Mouse (Mus musculus) ovary, postnatal 36 days (tissue): ENCODE results near the gene Vsig10.
A peak's percentile ranks its signal among the peaks of the same experiment; 100 is the strongest.
"Not testable (repeated sequence)": the region's sequence is repeated elsewhere in the genome, so short reads cannot be mapped to it uniquely, and the experiment has no call there.

ENCODE experiments used
- DNase-seq: peaks from one replicate; pipeline ENCODE4 v3.0.0; 2022; ENCODE audit warnings: low spot score, mixed read lengths

Gene Vsig10

DNA sequence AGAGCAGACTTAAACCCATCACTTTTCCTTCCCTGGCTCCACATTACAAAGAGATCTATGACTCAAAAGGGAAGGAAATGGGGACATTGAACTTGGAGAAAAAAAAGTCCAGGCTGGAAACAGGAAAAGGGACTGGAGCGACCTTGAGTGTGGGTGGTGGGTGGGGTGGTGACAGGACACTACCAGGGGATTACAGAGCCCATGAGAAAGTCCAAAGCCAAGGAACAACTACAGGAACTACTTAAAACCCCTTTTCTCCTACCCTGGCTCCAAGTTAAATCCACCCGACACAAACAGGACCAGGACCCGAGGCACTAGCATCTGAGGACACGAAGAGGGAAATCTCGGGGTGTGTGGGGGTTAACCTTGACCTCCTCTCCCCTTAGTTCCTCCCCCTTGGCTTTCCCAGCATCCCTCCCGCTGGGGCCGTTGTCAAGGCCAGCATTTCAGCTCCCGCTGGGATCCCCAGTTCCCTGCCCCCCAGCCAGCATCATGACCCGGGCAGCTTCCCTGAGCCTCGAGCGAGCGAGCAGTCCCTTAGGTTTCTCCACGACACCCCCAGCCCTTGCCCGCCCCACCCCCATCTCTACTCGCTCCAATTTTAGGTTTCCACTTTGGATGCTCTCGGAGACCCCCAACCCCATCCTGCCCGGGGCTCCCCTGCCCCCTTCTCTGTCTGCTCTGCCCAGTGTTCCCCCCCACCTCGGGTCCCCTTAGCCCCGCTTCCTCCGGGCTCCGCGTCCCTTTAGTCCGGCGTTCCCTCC lies 37.7 kb downstream of the Vsig10 start:
- peak; percentile 74 for DNase-seq

DNA sequence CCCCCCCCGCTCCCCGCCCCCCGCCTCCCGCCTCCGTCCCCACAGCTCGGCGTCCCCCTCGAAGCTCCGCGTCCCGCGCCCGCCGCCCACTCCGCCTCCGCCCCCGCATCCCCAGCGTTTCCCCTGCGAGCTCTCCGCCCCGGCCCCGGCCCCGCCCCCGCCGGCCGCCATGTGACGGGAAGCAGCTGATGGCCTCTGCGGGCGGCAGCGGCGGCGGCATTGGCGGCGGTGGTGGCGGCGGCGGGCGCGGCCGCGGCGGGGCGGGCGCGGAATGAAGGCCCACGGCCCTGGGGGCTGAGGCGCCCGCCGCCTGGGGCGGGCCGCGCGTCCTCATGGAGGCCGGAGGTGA lies 38.2 kb downstream of the Vsig10 start, which contains the start of gene Wsb2:
Gene Wsb2 (plus strand): TSS at position 176 of the 349 bp plus-strand sequence.
- DNase-seq, result peak; percentile 89

DNA sequence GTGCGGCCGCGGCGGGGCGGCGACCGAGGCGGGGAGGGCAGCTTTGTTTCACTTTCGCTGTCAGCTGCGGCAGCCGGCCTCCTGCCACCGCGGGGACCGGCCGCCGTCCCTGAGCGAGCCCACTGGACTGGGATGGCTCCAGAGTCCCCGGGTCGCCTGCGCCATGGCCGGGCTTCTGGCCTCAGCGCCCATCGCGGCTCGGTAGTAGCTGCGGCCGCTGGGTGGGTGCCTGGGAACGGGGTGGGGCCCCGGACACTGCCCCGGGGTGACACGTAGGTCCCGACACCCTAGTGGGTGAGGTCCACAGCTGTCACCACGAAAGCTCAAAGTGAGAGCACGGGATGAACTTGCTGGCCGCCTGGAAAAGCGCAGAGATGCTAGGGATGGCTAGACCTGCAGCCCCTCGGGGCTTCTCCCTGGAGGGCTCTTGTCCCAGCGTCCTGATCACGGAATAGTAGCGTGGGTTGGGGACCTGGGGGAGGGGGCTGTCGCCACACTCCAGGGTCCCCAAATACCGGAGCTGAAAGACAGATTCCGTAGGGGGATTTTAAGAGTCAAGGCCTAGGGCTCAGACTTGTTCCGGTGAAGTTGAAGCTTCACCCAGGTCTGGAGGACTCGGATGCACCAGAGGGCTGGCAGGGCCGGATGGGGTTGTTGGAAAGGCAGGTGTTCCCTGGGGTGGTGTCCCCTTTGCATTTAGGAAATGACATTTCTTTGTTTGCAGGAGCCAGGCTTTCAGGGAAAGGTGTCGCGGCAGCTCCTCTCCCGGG lies 38.8 kb downstream of the Vsig10 start:
- no peak for DNase-seq

DNA sequence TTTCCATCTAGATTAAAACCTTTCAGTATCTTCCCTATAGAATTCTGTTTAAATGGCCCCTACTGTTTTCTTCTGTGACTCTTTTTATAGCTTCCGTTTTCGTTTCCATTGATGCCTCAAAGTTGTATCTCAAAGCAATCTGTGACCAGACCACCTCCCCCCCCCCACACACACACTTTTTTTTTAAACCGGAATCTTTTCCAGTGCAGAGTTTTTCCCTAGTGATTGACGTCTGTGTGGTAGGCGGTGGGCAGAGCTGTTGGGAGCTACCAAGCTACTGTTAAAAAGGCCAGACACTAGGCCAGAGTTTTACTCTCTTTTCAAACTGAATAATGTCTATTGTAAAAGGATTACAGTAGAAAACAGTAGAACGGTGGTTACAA lies 39.4 kb downstream of the Vsig10 start:
- DNase-seq, result no peak

DNA sequence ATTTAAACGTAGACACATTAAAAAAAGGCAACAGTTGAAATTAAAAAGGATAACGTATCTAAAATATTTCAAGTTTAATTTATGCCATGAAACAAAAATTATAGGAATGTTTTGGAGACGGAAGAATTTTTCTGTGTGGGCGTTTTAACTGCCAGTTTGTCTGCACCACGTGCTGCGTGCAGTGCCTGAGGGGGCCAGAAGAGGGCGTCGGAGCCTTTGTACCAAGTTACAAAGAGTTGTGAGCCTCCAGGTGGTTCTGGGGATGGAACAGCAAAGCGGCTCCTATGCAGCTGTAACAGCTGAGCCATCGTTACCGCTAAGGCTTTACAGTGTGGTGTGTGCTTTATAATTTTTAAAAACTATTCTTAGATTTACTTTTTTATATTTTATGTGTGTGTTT lies 39.8 kb downstream of the Vsig10 start:
- DNase-seq, result peak; percentile 70

DNA sequence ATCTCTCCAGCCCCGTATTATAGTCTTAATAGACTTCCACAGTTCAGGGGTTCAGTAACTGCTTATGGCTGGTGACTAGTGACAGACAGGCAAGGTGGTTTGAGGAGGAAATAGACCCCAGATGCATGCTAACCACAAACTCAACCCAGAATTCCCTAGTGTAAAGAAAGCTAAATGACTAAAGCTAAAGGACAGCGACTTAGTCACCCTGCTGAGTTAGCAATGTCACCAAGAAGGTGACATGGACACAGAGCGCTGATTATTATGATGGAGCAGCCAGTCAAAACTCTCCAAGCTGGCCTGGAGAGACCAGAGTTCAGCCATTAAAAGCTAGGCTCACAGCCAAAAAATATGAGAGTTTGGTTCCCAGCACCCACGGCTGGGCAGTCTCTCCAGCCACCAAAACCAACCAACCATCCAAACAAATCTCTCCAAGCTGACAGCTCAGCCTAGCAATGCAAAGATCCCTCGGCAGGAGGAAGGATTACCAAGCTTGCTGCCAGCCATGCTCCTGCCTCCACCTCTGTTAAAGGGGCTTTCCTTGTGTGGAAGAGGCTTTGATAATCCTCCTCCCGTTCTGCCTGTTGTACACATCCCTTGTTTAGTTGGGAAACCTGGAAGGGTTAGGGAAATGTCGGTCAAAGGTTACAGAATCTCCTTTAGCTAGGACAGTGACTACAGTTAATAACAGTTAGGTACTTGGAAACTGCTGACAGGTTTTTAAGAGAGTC lies 40.8 kb downstream of the Vsig10 start:
- DNase-seq, result no peak

GRCm38 (mm10) chr5:117360228-117360515 lies 41.3 kb downstream of the Vsig10 start:
- no peak for DNase-seq

DNA sequence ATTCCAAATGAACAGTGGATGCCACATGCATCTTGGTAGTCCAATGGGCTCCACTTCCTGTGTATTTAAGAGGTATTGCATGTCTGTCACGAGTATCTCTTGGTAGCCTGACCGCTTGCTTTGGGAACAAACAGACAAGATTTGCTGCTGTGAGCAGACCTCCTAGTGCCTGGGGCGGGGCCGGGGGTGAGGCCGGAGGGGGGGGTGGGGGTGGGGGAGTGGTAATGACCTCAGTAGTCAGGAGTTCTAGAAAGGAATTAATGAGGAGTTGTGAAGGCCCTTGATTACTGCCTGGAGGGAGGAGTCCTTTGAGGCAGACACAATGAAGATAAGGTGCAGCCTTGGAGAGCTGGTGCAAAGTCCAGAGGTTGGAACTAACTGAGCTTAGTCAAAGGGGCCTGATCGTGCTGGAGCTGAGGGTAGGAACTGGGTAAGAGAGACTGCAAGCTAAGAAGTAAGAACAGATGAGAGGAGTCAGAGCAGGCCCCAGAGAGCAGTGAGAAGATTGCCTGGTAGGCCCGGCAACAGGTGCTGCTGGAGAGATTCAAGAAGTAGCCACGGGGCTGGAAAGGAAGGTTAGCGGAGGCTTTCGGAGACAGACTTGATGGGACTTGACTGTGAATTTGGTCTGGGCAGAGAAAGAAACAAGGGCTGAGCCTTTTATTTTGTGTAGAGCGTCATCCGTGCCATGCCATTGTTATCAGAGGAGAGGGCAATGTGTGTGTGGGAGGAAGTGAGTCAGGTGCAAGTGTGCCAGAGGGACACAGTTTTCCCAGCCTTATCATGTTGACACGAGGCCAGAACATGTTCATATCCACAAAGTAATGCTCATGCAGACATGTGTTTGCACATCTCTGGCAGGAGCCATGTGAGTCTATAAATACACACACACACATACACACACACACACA lies 42.0 kb downstream of the Vsig10 start:
- peak; percentile 39 for DNase-seq

DNA sequence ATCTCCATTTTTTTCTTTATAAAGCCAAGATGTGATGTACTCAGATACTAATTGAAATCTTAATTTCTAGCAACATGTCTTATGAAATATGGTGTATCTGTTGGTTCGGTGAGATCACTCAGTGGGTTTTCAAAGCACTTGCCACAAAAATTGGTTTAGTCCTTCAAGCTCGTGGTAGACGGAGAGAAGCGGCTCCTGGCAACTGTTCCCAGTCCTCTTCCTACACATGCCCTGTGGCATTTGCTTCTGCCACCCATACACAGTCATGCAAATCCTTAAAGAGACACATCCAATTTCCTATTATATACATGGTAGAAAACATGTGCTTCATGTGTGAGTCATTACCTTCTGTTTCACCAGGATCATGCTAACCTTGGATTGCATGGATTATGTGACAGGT lies 42.7 kb downstream of the Vsig10 start:
- DNase-seq, result no peak

GRCm38 (mm10) chr5:117363066-117363782 lies 44.3 kb downstream of the Vsig10 start:
- DNase-seq, result peak; percentile 55

GRCm38 (mm10) chr5:117364821-117365220 lies 45.9 kb downstream of the Vsig10 start:
- no peak for DNase-seq

DNA sequence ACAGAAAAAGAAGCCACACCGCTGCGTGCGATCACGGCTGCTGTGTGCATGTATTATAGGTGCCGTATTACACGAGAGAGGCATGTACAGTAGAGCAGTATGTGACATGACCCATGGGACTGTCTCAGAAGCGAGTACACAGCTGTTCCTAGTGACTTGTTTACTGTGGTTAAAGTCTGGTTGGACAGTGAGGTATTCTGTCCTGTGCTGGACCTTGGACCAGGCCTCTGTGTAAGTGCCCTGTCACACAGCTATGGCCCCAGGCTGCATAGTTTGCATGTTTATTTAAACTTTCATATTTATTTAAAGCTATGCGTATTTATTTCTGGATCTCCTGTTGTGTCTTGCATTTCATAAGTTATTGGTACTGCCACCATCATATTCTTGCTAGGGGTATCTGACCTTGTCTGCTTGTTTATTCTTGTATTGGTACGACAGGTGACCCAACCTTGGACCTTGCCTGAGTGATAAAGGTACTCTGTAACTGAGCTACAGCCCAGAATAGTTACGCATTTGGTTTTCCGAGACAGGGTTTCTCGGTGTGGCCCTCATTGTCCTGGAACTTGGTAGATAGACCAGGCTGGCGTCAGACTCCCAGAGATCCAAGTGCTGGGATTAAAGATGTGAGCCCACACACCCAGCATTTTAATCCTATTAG lies 47.1 kb downstream of the Vsig10 start:
- DNase-seq, result no peak

- DNase-seq, result no peak
These were observed 48.3 kb downstream of the Vsig10 start for GRCm38 (mm10) chr5:117367206-117367605.

DNA sequence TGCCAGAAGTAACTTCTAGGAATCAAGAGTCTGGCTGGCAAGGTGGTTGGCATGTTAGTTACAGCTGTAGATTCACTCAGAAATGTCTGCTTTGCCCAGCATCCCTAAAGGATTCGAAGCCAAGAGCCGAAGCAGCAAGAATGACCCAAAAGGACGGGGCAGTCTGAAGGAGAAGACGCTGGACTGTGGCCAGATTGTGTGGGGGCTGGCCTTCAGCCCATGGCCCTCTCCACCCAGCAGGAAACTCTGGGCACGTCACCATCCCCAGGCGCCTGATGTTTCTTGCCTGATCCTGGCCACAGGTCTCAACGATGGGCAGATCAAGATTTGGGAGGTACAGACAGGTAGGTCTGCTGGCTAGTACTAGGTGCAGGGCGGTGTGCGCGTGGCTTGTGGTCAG lies 51.7 kb downstream of the Vsig10 start:
- DNase-seq, result peak; percentile 75

GRCm38 (mm10) chr5:117373418-117373817 lies 54.5 kb downstream of the Vsig10 start:
- no peak for DNase-seq

GRCm38 (mm10) chr5:117374372-117375049 lies 55.6 kb downstream of the Vsig10 start:
- no peak for DNase-seq

- no peak for DNase-seq
These were observed 57.5 kb downstream of the Vsig10 start for GRCm38 (mm10) chr5:117376331-117376761.

- DNase-seq, result not testable (repeated sequence)
These were observed 58.8 kb downstream of the Vsig10 start for GRCm38 (mm10) chr5:117377731-117378130.

DNA sequence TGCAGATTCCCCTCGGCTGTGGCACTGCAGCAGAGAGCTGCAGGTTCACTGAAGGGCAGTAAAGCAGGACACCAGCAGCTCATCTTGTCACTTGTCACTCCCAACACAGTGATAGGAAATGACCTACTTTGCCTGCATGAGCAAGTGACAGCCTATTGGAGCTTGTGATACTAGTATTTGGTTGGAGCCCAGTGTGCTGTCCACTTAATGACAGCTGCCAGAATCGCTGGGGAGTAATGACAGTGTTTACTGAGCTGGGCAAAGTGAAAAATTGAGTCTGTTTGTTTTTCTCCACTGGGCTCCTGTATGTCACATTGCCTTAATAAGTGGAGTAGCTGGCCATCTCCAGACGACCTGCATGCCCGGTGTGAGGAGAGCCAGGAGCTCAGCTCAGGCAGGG lies 61.3 kb downstream of the Vsig10 start:
- no peak for DNase-seq

- DNase-seq, result no peak
These were observed 62.9 kb downstream of the Vsig10 start for GRCm38 (mm10) chr5:117381785-117382184.
